Mouse (Mus musculus) monocyte, adult 59 days (primary cell): ENCODE data around the gene Atp10a. TPM values are rescaled to one million over a fixed set of nuclear protein-coding genes. Genes with fewer than 3 reads are reported as not detected.

Source experiments
- total RNA-seq, 2 experiments: library from RNA; stranded (reverse); gene quantifications; one replicate each; pipeline ENCODE4 v1.2.4; 2023

The Atp10a gene
- 10 to 100 TPM; 12.8 to 13.9 TPM for total RNA-seq

GRCm38 (mm10) chr7:58655866-58656265, at the start of gene Atp10a:
TSS of gene Atp10a (plus strand) at chr7:58656166.

